Mouse (Mus musculus): ENCODE measurements around the gene Sec61a1. TPM values are rescaled to one million over a fixed set of nuclear protein-coding genes. Genes with fewer than 3 reads are reported as not detected.

Gene Sec61a1
- polyA plus RNA-seq, 1 experiment, result 83.4 TPM

DNA sequence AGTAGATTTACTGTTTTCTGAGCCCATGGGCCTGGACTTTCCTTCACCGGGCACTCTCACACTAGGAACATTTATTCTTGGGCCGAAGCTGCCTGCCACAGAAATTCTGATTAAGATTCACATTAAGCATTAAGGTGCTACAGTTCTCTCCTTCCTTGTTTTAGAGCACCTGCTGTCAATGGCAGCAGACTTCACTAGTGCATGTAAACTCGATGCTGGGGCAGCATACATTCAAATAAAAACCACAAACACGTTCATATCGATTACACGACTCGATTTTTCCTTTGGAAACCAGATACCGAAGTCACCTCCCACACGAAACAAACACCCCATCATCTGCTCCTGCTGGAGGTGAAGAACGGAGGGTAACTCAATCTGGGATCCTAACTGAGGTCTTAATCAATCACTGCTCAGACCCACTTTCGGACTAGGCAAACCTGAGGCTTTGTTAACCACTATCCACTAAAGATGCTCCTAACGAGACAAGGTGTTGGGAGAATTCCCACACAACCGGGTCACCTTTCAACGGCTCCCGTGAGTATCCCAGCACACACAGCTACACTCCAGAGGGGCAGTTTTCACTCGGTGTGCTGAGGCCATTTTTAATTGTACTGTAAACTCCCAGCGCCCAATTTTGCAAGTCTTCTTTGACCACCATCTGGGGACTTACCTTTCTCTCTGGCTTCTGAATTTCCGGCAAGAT, 853 bp downstream of the Sec61a1 start:
- DNase-seq (ENCODE audit: extremely low spot score in 1 of 2, low spot score in 1 of 2), result no peak

GRCm38 (mm10) chr6:88516667-88517066, 2.0 kb downstream of the Sec61a1 start:
- no peak for DNase-seq (ENCODE audit: extremely low spot score in 1 of 2, low spot score in 1 of 2)

DNA sequence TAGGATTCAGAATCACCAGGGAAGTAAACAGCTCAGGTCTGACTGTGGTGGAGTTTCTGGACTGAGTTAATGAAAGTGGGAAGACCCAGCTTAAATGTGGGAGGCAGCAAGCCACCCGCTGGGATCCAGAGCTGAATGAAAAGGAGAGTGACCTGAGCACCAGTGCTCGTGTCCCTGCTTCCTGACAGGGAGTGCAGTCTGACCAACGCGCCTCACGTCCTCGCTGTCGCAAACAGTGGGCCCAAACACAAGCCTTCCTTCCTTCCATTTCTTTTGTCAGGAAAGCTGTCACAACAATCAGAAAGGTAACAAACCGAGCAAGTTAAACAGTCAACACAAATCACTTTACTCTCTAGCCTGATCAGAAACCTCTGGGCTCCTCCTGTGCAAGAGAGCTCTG, 2.7 kb downstream of the Sec61a1 start:
- DNase-seq (ENCODE audit: extremely low spot score in 1 of 2, low spot score in 1 of 2), result no peak

GRCm38 (mm10) chr6:88514546-88514945, 4.2 kb downstream of the Sec61a1 start:
- peak in 1 of 2 experiments; percentile 55 for DNase-seq (ENCODE audit: extremely low spot score in 1 of 2, low spot score in 1 of 2)

GRCm38 (mm10) chr6:88513984-88514383, 4.7 kb downstream of the Sec61a1 start:
- DNase-seq (ENCODE audit: extremely low spot score in 1 of 2, low spot score in 1 of 2), result no peak

- no peak for DNase-seq (ENCODE audit: extremely low spot score in 1 of 2, low spot score in 1 of 2)
Measured at GRCm38 (mm10) chr6:88503044-88503443, 15.7 kb downstream of the Sec61a1 start.

GRCm38 (mm10) chr6:88502030-88502970, 16.4 kb downstream of the Sec61a1 start:
- DNase-seq (ENCODE audit: extremely low spot score in 1 of 2, low spot score in 1 of 2), result no peak

GRCm38 (mm10) chr6:88500405-88500767, 18.3 kb downstream of the Sec61a1 start:
- DNase-seq (ENCODE audit: extremely low spot score in 1 of 2, low spot score in 1 of 2), result no peak

- peak in 1 of 2 experiments; percentile 63 for DNase-seq (ENCODE audit: extremely low spot score in 1 of 2, low spot score in 1 of 2)
Measured at GRCm38 (mm10) chr6:88499481-88500404, 19.0 kb downstream of the Sec61a1 start.

GRCm38 (mm10) chr6:88493712-88494111, 25.0 kb downstream of the Sec61a1 start:
- no peak for DNase-seq (ENCODE audit: extremely low spot score in 1 of 2, low spot score in 1 of 2)

DNA sequence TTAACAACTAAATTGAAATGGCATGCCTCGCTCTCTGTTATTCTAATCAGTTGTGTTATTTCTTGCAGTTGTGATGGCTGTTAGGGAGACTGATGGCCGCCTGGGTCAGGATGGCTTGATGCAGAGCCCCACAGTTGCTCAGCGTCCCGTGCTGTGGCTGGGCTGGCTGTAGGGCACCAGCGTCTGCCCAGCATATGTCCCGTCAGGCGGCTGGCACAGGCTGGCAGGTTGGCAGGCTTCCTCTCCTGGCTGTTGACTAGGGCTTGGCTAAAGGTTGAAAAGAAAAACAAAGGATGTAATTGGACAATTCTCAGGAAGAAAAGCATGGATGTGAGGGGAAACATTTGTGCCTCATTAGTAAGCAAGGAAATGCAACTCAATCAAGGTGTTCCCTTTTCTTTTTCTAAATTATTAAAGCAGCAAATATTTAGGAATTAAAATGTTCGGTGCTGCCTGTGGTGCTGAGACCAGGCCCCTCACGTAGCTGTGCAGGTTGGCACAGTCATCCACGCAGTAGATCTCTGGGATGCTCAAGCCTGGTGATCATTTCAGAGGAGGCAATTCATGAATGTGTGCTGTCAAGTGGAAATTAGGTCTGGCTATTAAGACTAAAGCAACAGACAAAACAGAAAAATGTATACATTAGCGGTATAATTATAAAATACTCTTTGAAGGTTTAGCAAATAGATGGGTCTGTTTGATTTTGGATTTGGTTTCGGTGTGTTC, 27.9 kb downstream of the Sec61a1 start:
- peak in 1 of 2 experiments; percentile 53 for DNase-seq (ENCODE audit: extremely low spot score in 1 of 2, low spot score in 1 of 2)

GRCm38 (mm10) chr6:88489834-88490233, 28.9 kb downstream of the Sec61a1 start:
- no peak for DNase-seq (ENCODE audit: extremely low spot score in 1 of 2, low spot score in 1 of 2)

DNA sequence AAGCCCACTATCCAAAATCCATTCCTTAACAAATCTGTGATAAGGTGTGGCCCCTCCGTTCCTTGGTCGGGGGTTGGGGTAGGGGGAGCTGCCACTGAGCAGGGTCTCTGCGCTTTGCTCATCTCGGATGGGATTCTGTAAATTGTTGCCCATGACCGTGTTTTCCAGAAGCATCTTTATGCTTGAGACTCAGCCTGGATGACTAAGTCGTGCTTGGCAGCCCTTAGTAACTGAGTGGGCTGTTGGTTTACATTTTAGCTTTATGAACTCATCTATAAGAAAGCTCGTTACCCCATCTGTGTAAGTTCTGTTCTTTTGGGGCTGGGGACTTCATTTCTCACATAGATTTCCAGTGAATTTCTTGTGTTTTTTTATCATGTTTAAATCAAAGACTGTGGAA, 29.7 kb downstream of the Sec61a1 start:
- peak in 1 of 2 experiments; percentile 53 for DNase-seq (ENCODE audit: extremely low spot score in 1 of 2, low spot score in 1 of 2)

GRCm38 (mm10) chr6:88486893-88487292, 31.8 kb downstream of the Sec61a1 start:
- peak in 1 of 2 experiments; percentile 77 for DNase-seq (ENCODE audit: extremely low spot score in 1 of 2, low spot score in 1 of 2)

GRCm38 (mm10) chr6:88485378-88485777, 33.3 kb downstream of the Sec61a1 start:
- no peak for DNase-seq (ENCODE audit: extremely low spot score in 1 of 2, low spot score in 1 of 2)

- no peak for DNase-seq (ENCODE audit: extremely low spot score in 1 of 2, low spot score in 1 of 2)
Measured at GRCm38 (mm10) chr6:88483913-88484312, 34.8 kb downstream of the Sec61a1 start.

DNA sequence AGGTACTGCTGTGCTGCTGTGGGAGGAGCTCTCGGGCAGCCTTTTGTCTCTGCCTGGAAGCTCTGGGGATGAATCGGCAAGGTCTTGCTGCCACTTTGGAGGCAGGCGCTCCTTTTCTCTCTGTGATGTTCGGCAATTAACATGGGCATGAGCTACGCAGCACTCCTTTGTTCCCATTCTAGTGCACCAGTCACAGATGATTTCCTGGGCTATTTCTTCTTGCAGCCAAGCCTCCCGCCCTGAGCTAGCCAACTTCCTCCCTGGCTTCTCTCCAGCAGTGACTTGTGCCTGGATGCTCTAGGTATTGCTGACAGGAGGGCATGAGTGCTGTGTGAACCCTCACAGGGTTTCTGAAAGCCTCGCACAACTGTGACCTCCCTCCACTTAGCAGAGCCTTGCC, 35.6 kb downstream of the Sec61a1 start:
- DNase-seq (ENCODE audit: extremely low spot score in 1 of 2, low spot score in 1 of 2), result no peak

- DNase-seq (ENCODE audit: extremely low spot score in 1 of 2, low spot score in 1 of 2), result no peak
Measured at GRCm38 (mm10) chr6:88480421-88480820, 38.3 kb downstream of the Sec61a1 start.

DNA sequence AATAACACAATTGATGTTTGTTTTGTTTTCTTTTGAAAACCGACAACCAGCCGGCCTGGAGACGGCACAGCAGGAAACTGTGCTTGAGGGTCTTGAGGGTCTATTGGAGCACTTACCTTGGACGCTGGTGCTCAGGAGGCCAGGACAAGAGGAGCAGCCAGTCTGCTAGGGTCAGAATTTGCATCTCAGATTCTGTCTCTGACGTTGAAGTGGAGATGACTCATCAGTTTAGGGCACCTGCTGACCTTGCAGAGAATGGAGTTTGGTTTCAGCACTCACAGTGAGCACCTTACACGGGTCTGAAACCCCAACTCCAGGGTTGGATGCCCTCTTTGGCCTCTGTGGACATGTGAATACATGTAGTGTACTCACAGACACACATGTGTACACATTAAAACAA, 48.8 kb downstream of the Sec61a1 start:
- DNase-seq (ENCODE audit: extremely low spot score in 1 of 2, low spot score in 1 of 2), result no peak

Data from frontal cortex, adult 2 months (tissue).